Mouse (Mus musculus) limb, embryonic 11.5 days (tissue): Measurements from ENCODE around the gene Lax1. TPM values are rescaled to one million over a fixed set of nuclear protein-coding genes. Genes with fewer than 3 reads are reported as not detected.
A peak's percentile ranks its signal among the peaks of the same experiment; 100 is the strongest.

Source experiments
- ATAC-seq: fragments of 200-750 bp; cut with Nextera tagmentation; 2 replicates; pipeline ENCODE4 v1.8.0; 2017; ENCODE audit warnings: low read depth; ENCODE audit not compliant: insufficient number of reproducible peaks, low FRiP score, low TSS enrichment
- DNase-seq: peaks from one replicate; pipeline ENCODE4 v3.0.0-alpha.2; 2015; ENCODE audit warnings: low spot score
- H3K27ac ChIP-seq: fragments of 300-500 bp; sonication (generic); replicated peaks from 2 replicates; pipeline ENCODE4 v1.5.1; 2014; ENCODE audit warnings: low read depth, mild to moderate bottlenecking, low read length
- H3K27me3 ChIP-seq: fragments of 300-500 bp; sonication (generic); 2 replicates; pipeline ENCODE4 v1.6.1; 2014; ENCODE audit warnings: mild to moderate bottlenecking, low read length, mixed read lengths; ENCODE audit not compliant: control insufficient read depth, insufficient read depth
- H3K36me3 ChIP-seq: fragments of 300-500 bp; sonication (generic); 2 replicates; pipeline ENCODE4 v1.6.1; 2014; ENCODE audit warnings: mild to moderate bottlenecking, low read length, moderate library complexity, mixed read lengths; ENCODE audit not compliant: control insufficient read depth, insufficient read depth
- H3K4me1 ChIP-seq: fragments of 300-500 bp; sonication (generic); 2 replicates; pipeline ENCODE4 v1.6.1; 2014; ENCODE audit warnings: low read length, mixed read lengths; ENCODE audit not compliant: control insufficient read depth, insufficient read depth
- H3K4me2 ChIP-seq: fragments of 300-500 bp; sonication (generic); 2 replicates; pipeline ENCODE4 v1.6.1; 2014; ENCODE audit warnings: low read depth, mild to moderate bottlenecking, moderate library complexity; ENCODE audit not compliant: severe bottlenecking
- H3K4me3 ChIP-seq: fragments of 300-500 bp; sonication (generic); 2 replicates; pipeline ENCODE4 v1.5.1; 2014; ENCODE audit warnings: low read depth, low read length
- H3K9ac ChIP-seq: fragments of 300-500 bp; sonication (generic); 2 replicates; pipeline ENCODE4 v1.6.1; 2014; ENCODE audit warnings: mild to moderate bottlenecking, low read length
- H3K9me3 ChIP-seq: fragments of 300-500 bp; sonication (generic); 2 replicates; pipeline ENCODE4 v1.6.1; 2016; ENCODE audit warnings: low read length; ENCODE audit not compliant: control insufficient read depth
- WGBS: fragments of 180-500 bp; shearing (Covaris S2); extraction: QIAGEN DNeasy Blood & Tissue Kit; methylation state at CpG from one replicate; pipeline ENCODE4 v1.1.7; 2014; 5-methylcytosine and 5-hydroxymethylcytosine counted together
- polyA plus RNA-seq: library from polyadenylated mRNA; unstranded; fragments of >200 nt; fragmentation: Nextera tagmentation; extraction: Ambion mirVana; gene quantifications from 2 replicates; pipeline ENCODE4 v1.2.1, GENCODE M21; 2014

Lax1 gene
- polyA plus RNA-seq, 1 experiment from 2014 or later = 1.1 TPM

DNA sequence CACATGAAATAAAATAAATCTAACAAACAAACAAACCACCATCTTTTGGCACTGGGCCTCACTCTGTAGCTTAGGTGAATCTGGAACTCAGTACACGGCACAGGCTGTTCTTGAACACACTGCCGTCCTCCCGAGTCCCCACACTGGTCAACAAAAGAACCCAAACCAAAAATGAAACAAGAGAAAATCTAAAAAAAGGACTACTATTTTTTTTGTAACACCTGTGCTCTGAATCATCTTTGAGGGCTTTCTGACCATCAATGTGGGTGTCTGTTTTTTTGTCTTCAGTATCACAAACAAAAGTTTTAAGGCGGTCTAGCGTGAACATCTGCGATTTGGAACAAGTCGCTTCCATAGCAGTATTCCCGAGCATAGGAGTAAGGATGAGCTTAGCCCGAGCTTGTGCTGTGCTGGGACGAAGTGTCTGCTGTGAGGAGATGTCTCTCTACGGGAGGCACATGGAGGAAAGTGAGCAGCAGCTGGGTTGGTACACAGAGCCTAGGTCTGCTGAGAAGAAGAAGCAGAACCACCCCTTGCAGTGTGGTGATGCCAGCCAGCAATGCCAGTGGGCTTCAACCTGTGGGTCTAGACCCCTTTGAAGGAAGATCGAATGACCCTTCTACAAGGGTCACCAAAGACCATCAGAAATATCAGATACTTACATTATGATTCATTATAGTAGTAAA lies 8.2 kb upstream of the Lax1 start:
- ATAC-seq = no peak
- no peak for DNase-seq
- whole genome bisulfite sequencing = 91% methylated on average over 12 of the region's 12 CpGs

GRCm38 (mm10) chr1:133695901-133696300 lies 6.0 kb upstream of the Lax1 start:
- Histone ChIP-seq H3K4me3 (no peak overlapping the region), H3K36me3 (no peaks in the 10 kb centered on the region), H3K4me1 (peaks cover 16% of the 10 kb centered on the region; the same call in 1 of the 2 replicates), H3K9me3 (no peaks in the 10 kb centered on the region), H3K27me3 (no peaks in the 10 kb centered on the region), H3K27ac (peak overlapping the region; percentile 42; the same call in 1 of the 2 replicates), H3K9ac (no peak overlapping the region), H3K4me2 (no peak overlapping the region)
- WGBS = 60% methylated on average over 7 of the region's 7 CpGs
- peak; percentile 43 for DNase-seq
- ATAC-seq = no peak

More for the DNA sequence above, 8.2 kb upstream of the Lax1 start:
- Histone ChIP-seq H3K9me3 (no peaks in the 10 kb centered on the region), H3K27ac (no peak overlapping the region), H3K9ac (no peak overlapping the region), H3K4me2 (no peak overlapping the region), H3K36me3 (no peaks in the 10 kb centered on the region), H3K4me1 (peaks cover 16% of the 10 kb centered on the region; the same call in 1 of the 2 replicates), H3K4me3 (no peak overlapping the region), H3K27me3 (no peaks in the 10 kb centered on the region)

DNA sequence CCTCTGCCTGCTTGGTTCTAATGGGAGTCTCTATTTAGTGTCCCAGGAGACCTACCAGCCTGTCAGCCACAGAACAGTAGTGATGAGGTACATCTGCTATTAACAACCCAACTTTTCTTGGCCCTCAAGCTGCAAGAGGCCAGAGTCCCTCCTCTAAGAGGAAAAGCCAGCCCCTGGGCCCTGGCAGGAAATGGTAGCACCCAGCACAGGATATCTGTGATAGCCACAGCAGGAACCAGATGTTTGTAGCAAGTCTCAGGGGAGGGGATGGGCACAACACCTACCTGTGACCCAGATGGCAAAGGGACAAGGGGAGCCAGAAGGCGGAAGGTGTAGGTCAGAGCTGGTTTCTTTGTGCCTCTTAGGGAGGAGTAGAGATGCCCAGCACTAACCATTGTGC lies 5.0 kb upstream of the Lax1 start:
- Histone ChIP-seq H3K36me3 (no peaks in the 10 kb centered on the region), H3K4me3 (no peak overlapping the region), H3K9ac (no peak overlapping the region), H3K9me3 (no peaks in the 10 kb centered on the region), H3K4me2 (no peak overlapping the region), H3K4me1 (peaks cover 20% of the 10 kb centered on the region; the same call in 1 of the 2 replicates), H3K27ac (no peak overlapping the region), H3K27me3 (no peaks in the 10 kb centered on the region)
- DNase-seq = no peak
- WGBS = 82% methylated on average over 1 of the region's 1 CpGs
- no peak for ATAC-seq

DNA sequence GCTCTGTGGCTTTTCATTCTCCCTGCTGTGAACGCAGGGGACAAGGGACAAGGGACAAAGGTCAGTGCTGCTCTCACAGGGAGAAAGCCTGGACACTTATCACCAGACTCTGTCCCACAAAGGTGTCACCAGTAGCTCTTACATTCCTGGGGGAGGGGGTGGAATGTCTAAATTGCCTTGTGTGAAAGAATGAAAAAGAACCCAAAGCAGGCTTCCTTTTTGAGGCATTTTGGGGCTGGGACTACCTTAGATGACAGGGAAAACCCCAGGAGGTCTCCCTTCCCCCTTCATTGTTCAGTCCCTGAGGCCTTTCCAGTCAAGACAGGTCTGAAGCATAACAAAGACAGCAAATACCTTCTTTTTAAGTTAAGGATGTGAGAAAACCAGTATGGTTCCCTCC lies 4.4 kb upstream of the Lax1 start:
- H3K4me2 ChIP-seq = no peak overlapping the region
- ATAC-seq (no peak), DNase-seq (no peak)
- H3K27ac ChIP-seq = no peak overlapping the region
- no peaks in the 10 kb centered on the region for H3K9me3 ChIP-seq
- no peak overlapping the region for H3K4me3 ChIP-seq
- WGBS = 0% methylated on average over 1 of the region's 1 CpGs
- H3K36me3 ChIP-seq = no peaks in the 10 kb centered on the region
- H3K27me3 ChIP-seq = no peaks in the 10 kb centered on the region
- peaks cover 22% of the 10 kb centered on the region; the same call in 1 of the 2 replicates for H3K4me1 ChIP-seq
- no peak overlapping the region for H3K9ac ChIP-seq

DNA sequence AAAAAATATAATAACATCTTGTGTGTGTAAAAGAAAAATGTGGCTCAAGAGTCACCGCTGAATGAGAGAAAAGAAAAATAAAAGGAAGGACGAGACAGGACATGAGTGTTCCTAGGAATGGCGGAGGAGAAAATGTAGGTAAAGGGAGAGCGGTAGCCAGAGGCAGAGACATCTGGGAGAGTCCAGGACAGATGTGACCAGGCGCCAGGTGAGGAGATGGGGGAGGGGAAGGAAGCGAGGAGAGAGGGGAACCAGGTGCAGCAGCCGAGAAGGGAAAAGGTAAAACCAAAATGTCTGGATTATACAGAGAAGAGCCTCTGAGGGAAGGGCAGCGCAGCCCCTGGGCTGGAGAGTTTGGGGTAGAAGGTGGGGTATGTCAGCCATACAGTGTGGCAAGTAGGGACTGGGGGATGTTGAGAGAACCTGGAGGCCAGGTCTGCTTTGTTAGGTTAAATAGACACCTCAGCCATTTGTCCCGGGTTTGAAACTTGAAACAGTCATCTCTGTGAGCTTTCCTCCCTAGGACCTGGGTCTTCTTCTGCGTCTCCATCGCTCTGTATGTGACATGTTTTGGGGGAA lies 3.7 kb upstream of the Lax1 start:
- peaks cover 22% of the 10 kb centered on the region; the same call in 1 of the 2 replicates for H3K4me1 ChIP-seq
- DNase-seq (no peak), ATAC-seq (no peak)
- no peaks in the 10 kb centered on the region for H3K27me3 ChIP-seq
- WGBS = 58% methylated on average over 11 of the region's 11 CpGs
- no peaks in the 10 kb centered on the region for H3K36me3 ChIP-seq
- H3K27ac ChIP-seq = no peak overlapping the region
- H3K9me3 ChIP-seq = no peaks in the 10 kb centered on the region
- H3K9ac ChIP-seq = no peak overlapping the region
- H3K4me3 ChIP-seq = no peak overlapping the region
- no peak overlapping the region for H3K4me2 ChIP-seq

GRCm38 (mm10) chr1:133692195-133692594 lies 2.3 kb upstream of the Lax1 start:
- Histone ChIP-seq H3K27me3 (no peaks in the 10 kb centered on the region), H3K27ac (no peak overlapping the region), H3K4me1 (peaks cover 22% of the 10 kb centered on the region; the same call in 1 of the 2 replicates), H3K4me2 (no peak overlapping the region), H3K9me3 (no peaks in the 10 kb centered on the region), H3K36me3 (no peaks in the 10 kb centered on the region), H3K9ac (no peak overlapping the region), H3K4me3 (no peak overlapping the region)
- no peak for ATAC-seq
- WGBS = 76% methylated on average over 4 of the region's 4 CpGs
- no peak for DNase-seq

GRCm38 (mm10) chr1:133691046-133691445 lies 1.1 kb upstream of the Lax1 start:
- WGBS = 97% methylated on average over 6 of the region's 6 CpGs
- H3K9me3 ChIP-seq = no peaks in the 10 kb centered on the region
- H3K9ac ChIP-seq = no peak overlapping the region
- H3K27ac ChIP-seq = no peak overlapping the region
- no peak for DNase-seq
- H3K4me3 ChIP-seq = no peak overlapping the region
- peaks cover 21% of the 10 kb centered on the region; the same call in 1 of the 2 replicates for H3K4me1 ChIP-seq
- no peak for ATAC-seq
- no peaks in the 10 kb centered on the region for H3K36me3 ChIP-seq
- H3K27me3 ChIP-seq = no peaks in the 10 kb centered on the region
- H3K4me2 ChIP-seq = no peak overlapping the region

DNA sequence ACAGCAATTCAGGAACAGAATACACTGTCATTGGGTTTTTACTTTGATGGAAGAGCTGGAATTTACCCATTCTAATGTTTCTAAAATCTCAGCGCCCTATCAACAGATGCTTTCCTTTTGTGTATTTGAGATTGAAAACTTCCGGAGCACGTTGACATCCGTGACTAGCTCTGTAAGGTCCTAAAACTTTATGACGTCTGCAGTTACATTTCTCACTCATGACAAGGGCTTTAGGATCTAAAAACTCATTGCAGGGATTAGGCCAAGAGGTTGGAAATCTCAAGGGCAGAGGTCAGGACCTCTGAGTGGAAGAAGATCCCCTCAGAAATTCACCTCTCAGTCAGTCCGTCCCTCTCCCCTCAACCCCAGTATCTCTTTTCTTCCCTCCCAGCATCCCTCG lies 1.6 kb downstream of the Lax1 start:
- H3K4me1 ChIP-seq = peaks cover 6% of the 10 kb centered on the region; the same call in 1 of the 2 replicates
- no peak overlapping the region for H3K9ac ChIP-seq
- H3K27ac ChIP-seq = no peak overlapping the region
- H3K27me3 ChIP-seq = no peaks in the 10 kb centered on the region
- no peak overlapping the region for H3K4me2 ChIP-seq
- ATAC-seq = no peak
- no peaks in the 10 kb centered on the region for H3K36me3 ChIP-seq
- 55% methylated on average over 7 of the region's 7 CpGs for WGBS
- H3K9me3 ChIP-seq = no peaks in the 10 kb centered on the region
- no peak for DNase-seq
- no peak overlapping the region for H3K4me3 ChIP-seq
